Mouse (Mus musculus): ENCODE measurements around the gene Peak1. TPM values are rescaled to one million over a fixed set of nuclear protein-coding genes. Genes with fewer than 3 reads are reported as not detected.

Gene Peak1
- total and polyA plus RNA-seq, 2 experiments from 2014 or later: 4.1 to 7.7 TPM

- Histone ChIP-seq H3K9ac (no peak overlapping the region), H3K4me2 (ENCODE audit: low read depth) (no peak overlapping the region), H3K4me3 (ENCODE audit: low read depth, low read length) (no peak overlapping the region), H3K27me3 (ENCODE audit: insufficient read depth, low read length) (no peaks in the 10 kb centered on the region; the same call in 1 of the 2 replicates), H3K9me3 (ENCODE audit: low read length) (no peaks in the 10 kb centered on the region), H3K27ac (ENCODE audit: low read depth, low read length) (no peak overlapping the region), H3K4me1 (ENCODE audit: insufficient read depth) (no peaks in the 10 kb centered on the region), H3K36me3 (ENCODE audit: insufficient read depth) (no peaks in the 10 kb centered on the region)
- ATAC-seq: peak; percentile 89
- TF ChIP-seq CTCF (IDR thresholded peaks at IDR 0.05; ENCODE audit: low read depth): peak; percentile 94
- peak; percentile 91 for DNase-seq
- 43% methylated on average over 14 of the region's 14 CpGs for WGBS
These were observed 217.1 kb downstream of the Peak1 start for GRCm38 (mm10) chr9:56200645-56201314.

- no peak overlapping the region for H3K4me2 ChIP-seq (ENCODE audit: low read depth)
- TF ChIP-seq CTCF (IDR thresholded peaks at IDR 0.05; ENCODE audit: low read depth): no peak
- ATAC-seq (no peak), DNase-seq (no peak)
- no peak overlapping the region for H3K27ac ChIP-seq (ENCODE audit: low read depth, low read length)
- H3K4me3 ChIP-seq (ENCODE audit: low read depth, low read length): no peak overlapping the region
- no peaks in the 10 kb centered on the region for H3K9me3 ChIP-seq (ENCODE audit: low read length)
- H3K9ac ChIP-seq: no peak overlapping the region
- no peaks in the 10 kb centered on the region for H3K4me1 ChIP-seq (ENCODE audit: insufficient read depth)
- H3K27me3 ChIP-seq (ENCODE audit: insufficient read depth, low read length): no peaks in the 10 kb centered on the region; the same call in 1 of the 2 replicates
- WGBS: 53% methylated on average over 2 of the region's 2 CpGs
- H3K36me3 ChIP-seq (ENCODE audit: insufficient read depth): no peaks in the 10 kb centered on the region
These were observed 217.7 kb downstream of the Peak1 start for GRCm38 (mm10) chr9:56200200-56200599.

GRCm38 (mm10) chr9:56196921-56197320, 220.9 kb downstream of the Peak1 start:
- H3K9me3 ChIP-seq (ENCODE audit: low read length): no peaks in the 10 kb centered on the region
- H3K27me3 ChIP-seq (ENCODE audit: insufficient read depth, low read length): no peaks in the 10 kb centered on the region; the same call in 1 of the 2 replicates
- TF ChIP-seq CTCF (IDR thresholded peaks at IDR 0.05; ENCODE audit: low read depth): no peak
- no peak overlapping the region for H3K27ac ChIP-seq (ENCODE audit: low read depth, low read length)
- no peaks in the 10 kb centered on the region for H3K4me1 ChIP-seq (ENCODE audit: insufficient read depth)
- no peak overlapping the region for H3K9ac ChIP-seq
- H3K36me3 ChIP-seq (ENCODE audit: insufficient read depth): no peaks in the 10 kb centered on the region
- DNase-seq: no peak
- no peak for ATAC-seq
- 89% methylated on average over 4 of the region's 4 CpGs for WGBS
- H3K4me3 ChIP-seq (ENCODE audit: low read depth, low read length): no peak overlapping the region
- H3K4me2 ChIP-seq (ENCODE audit: low read depth): no peak overlapping the region

GRCm38 (mm10) chr9:56195193-56195592, 222.7 kb downstream of the Peak1 start:
- no peak for TF ChIP-seq CTCF (IDR thresholded peaks at IDR 0.05; ENCODE audit: low read depth)
- no peak overlapping the region for H3K27ac ChIP-seq (ENCODE audit: low read depth, low read length)
- 33% methylated on average over 3 of the region's 3 CpGs for WGBS
- ATAC-seq (no peak), DNase-seq (peak; percentile 11)
- no peaks in the 10 kb centered on the region for H3K4me1 ChIP-seq (ENCODE audit: insufficient read depth)
- no peaks in the 10 kb centered on the region for H3K36me3 ChIP-seq (ENCODE audit: insufficient read depth)
- no peaks in the 10 kb centered on the region for H3K9me3 ChIP-seq (ENCODE audit: low read length)
- no peak overlapping the region for H3K9ac ChIP-seq
- H3K27me3 ChIP-seq (ENCODE audit: insufficient read depth, low read length): no peaks in the 10 kb centered on the region; the same call in 1 of the 2 replicates
- no peak overlapping the region for H3K4me3 ChIP-seq (ENCODE audit: low read depth, low read length)
- no peak overlapping the region for H3K4me2 ChIP-seq (ENCODE audit: low read depth)

GRCm38 (mm10) chr9:56191498-56192455, 226.1 kb downstream of the Peak1 start:
- Histone ChIP-seq H3K36me3 (ENCODE audit: insufficient read depth) (no peaks in the 10 kb centered on the region), H3K4me1 (ENCODE audit: insufficient read depth) (no peaks in the 10 kb centered on the region), H3K4me3 (ENCODE audit: low read depth, low read length) (no peak overlapping the region), H3K4me2 (ENCODE audit: low read depth) (no peak overlapping the region), H3K9ac (no peak overlapping the region), H3K27me3 (ENCODE audit: insufficient read depth, low read length) (no peaks in the 10 kb centered on the region; the same call in 1 of the 2 replicates), H3K27ac (ENCODE audit: low read depth, low read length) (no peak overlapping the region), H3K9me3 (ENCODE audit: low read length) (no peaks in the 10 kb centered on the region)
- WGBS: 60% methylated on average over 11 of the region's 11 CpGs
- peak; percentile 16 for DNase-seq
- ATAC-seq: peak; percentile 29; the same call in 1 of the 2 replicates
- TF ChIP-seq CTCF (IDR thresholded peaks at IDR 0.05; ENCODE audit: low read depth): no peak

GRCm38 (mm10) chr9:56180118-56180781, 237.6 kb downstream of the Peak1 start:
- peak; percentile 53 for ATAC-seq
- Histone ChIP-seq H3K36me3 (ENCODE audit: insufficient read depth) (no peaks in the 10 kb centered on the region), H3K4me1 (ENCODE audit: insufficient read depth) (peaks cover 4% of the 10 kb centered on the region; the same call in 1 of the 2 replicates), H3K4me3 (ENCODE audit: low read depth, low read length) (no peak overlapping the region), H3K27ac (ENCODE audit: low read depth, low read length) (no peak overlapping the region), H3K9me3 (ENCODE audit: low read length) (no peaks in the 10 kb centered on the region), H3K27me3 (ENCODE audit: insufficient read depth, low read length) (no peaks in the 10 kb centered on the region), H3K4me2 (ENCODE audit: low read depth) (peak overlapping the region; percentile 19; the same call in 1 of the 2 replicates), H3K9ac (no peak overlapping the region)
- DNase-seq: peak; percentile 31
- TF ChIP-seq CTCF (IDR thresholded peaks at IDR 0.05; ENCODE audit: low read depth): no peak
- whole genome bisulfite sequencing: 8% methylated on average over 8 of the region's 8 CpGs

All from forebrain, postnatal 0 days (tissue).